Mouse (Mus musculus) CD8-positive naive resting alpha-beta T cell, adult 2 months (primary cell): ENCODE measurements around the gene Fanca.
"Not testable (repeated sequence)": the region's sequence is repeated elsewhere in the genome, so short reads cannot be mapped to it uniquely, and the experiment has no call there.

Source experiments
- DNase-seq, 2 experiments: peaks; one replicate each; pipeline ENCODE4 v3.0.0; 2022; ENCODE audit warnings: low read depth in 2 of 2, low spot score in 2 of 2

Fanca gene

GRCm38 (mm10) chr8:123234918-123235519 lies 83.4 kb downstream of the Fanca start:
- DNase-seq = no peak

DNA sequence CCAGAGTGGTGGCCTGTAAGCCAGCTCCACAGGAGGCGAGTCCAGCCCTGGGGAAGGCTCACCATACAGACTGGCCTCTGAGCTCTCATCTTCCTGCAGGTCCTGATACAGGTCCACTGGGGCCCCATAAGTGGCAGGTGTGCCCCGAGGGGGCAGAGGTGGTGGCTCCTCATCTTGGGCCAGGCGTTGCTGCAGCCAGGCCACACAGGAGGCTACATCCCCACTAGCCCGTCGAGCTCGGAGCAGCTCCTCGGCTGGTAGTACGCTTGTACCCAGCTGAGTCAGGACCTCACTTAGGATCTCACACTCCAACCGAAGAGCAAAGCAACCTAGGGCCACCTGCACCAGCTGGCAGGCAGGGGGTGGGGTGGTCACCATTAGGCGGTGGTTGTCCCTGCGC lies 84.6 kb downstream of the Fanca start:
- no peak for DNase-seq

DNA sequence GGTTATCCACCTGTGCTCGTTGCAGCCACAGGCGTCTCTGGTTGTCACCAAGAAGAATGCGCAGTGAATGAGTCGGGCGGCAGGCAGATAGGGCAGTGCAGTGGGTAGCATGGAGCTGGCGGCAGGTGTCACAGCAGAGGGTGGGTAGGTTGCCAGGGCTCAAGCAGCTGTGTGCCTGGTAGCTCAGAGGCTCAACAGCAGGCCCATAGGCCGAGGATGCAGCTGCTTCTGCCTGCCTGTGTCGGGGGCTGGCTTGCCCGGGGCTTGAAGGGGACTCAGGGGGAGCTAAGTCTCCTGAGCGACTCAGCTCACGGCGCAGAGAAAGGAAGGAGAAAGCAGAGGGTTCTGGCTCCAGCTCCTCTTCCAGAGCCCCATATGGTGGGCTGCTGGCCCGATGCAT lies 85.1 kb downstream of the Fanca start:
- no peak for DNase-seq

DNA sequence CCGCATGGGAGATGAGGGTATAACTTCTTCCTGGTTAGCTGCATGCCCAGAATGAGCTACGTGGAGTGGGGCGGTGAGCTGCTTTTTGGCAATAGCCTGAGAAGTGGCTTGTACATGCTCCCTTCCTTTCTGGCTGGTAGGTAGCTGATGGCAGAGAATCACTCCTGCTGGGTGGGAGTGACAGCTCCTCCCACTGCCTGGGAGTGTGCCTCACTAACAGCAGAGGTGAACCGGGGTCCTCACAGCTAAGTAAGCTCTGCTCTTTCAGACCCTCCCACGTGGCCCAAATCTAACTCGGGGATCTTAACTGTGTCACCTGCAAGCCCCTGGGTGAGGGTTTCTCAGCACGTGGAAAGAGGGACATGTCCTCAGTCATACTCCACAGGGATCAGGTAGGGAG lies 85.8 kb downstream of the Fanca start:
- DNase-seq = no peak

GRCm38 (mm10) chr8:123231742-123232141 lies 86.6 kb downstream of the Fanca start:
- DNase-seq = no peak

GRCm38 (mm10) chr8:123230326-123230725 lies 88.0 kb downstream of the Fanca start:
- DNase-seq = not testable (repeated sequence)

- DNase-seq = no peak
Measured at GRCm38 (mm10) chr8:123228416-123228815, 90.0 kb downstream of the Fanca start.

DNA sequence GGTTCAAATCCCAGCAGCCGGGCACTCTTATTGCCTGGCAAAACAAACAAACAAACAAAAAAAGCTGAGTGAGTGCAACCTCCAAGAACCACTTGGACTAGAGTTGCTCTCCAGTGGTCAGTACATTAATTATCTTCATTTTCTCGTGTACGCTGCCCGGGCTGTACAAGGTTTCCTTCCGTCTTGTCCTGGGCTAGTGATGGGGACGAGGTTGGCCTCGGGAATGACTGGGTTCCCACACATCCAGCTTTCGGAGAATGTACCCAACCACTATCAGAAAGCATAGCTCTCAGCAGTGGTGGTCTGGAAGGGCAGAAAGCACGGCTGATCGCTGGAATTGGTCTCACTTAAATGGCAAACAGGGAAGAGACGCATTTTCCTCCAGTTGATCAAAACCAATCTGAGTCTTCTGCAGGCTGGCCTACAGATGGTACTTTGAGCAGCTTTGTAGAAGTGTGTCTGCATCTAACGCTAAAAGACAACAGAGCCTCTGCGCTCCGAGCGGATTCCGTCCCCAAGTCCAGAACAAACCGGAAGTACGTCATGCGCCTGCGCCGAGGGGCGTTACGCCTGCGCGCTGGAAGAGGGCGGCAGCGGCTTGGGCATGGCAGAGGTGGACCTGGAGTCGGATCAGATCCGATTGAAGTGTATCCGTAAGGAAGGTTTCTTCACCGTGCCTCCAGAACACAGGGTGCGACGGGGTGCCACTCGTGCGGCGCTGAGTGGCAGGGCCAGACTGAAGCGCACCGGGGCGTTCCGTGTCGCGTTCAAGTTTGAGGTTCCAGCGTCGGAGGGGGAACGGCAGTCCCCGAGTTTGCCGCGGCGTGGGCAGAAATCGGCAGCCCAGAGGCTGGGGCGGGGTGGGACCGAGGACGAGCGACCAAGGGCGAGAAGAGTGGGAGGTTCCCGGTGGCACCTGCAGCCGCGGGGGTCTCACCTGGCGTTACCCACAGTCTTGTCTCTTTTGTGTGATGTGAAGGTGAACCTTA lies 93.8 kb downstream of the Fanca start, which contains the start of gene Cdk10:
Cdk10 (plus strand) TSS at position 565 of the 989 bp plus-strand sequence.
- DNase-seq = peak; percentile 83 to 88

GRCm38 (mm10) chr8:123220917-123221316 lies 97.5 kb downstream of the Fanca start:
- no peak for DNase-seq
